Mouse (Mus musculus) frontal cortex, postnatal 36 days (tissue): ENCODE results near the gene Nupl1.

Experiments
- DNase-seq, 2 experiments: peaks; one replicate each; pipeline ENCODE4 v3.0.0; 2022; ENCODE audit warnings: low spot score in 2 of 2

Gene Nupl1

GRCm38 (mm10) chr14:60238551-60238950 lies 12.7 kb downstream of the Nupl1 start:
- DNase-seq = no peak

GRCm38 (mm10) chr14:60219886-60220285 lies 31.3 kb downstream of the Nupl1 start:
- no peak for DNase-seq

GRCm38 (mm10) chr14:60217616-60218015 lies 33.6 kb downstream of the Nupl1 start:
- DNase-seq = no peak

GRCm38 (mm10) chr14:60216125-60216524 lies 35.1 kb downstream of the Nupl1 start:
- DNase-seq = no peak

- no peak for DNase-seq
Observed at GRCm38 (mm10) chr14:60215000-60215399, 36.2 kb downstream of the Nupl1 start.

- no peak for DNase-seq
Observed at GRCm38 (mm10) chr14:60214040-60214439, 37.2 kb downstream of the Nupl1 start.

GRCm38 (mm10) chr14:60209166-60209565 lies 42.1 kb downstream of the Nupl1 start:
- no peak for DNase-seq

GRCm38 (mm10) chr14:60204993-60205392 lies 46.2 kb downstream of the Nupl1 start:
- no peak for DNase-seq

- peak; percentile 23 to 47 for DNase-seq
Observed at GRCm38 (mm10) chr14:60196884-60197283, 54.3 kb downstream of the Nupl1 start, which contains the start of gene Atp8a2. Gene Atp8a2, minus strand, starts transcription at chr14:60197179.

- no peak for DNase-seq
Observed at GRCm38 (mm10) chr14:60195999-60196398, 55.2 kb downstream of the Nupl1 start.

GRCm38 (mm10) chr14:60194606-60195005 lies 56.6 kb downstream of the Nupl1 start:
- no peak for DNase-seq

GRCm38 (mm10) chr14:60189771-60190170 lies 61.5 kb downstream of the Nupl1 start:
- no peak for DNase-seq

GRCm38 (mm10) chr14:60188201-60188825 lies 62.9 kb downstream of the Nupl1 start:
- DNase-seq = peak; percentile 49 to 63

GRCm38 (mm10) chr14:60181306-60181705 lies 69.9 kb downstream of the Nupl1 start:
- DNase-seq = no peak

- no peak for DNase-seq
Observed at GRCm38 (mm10) chr14:60178571-60178955, 72.7 kb downstream of the Nupl1 start.

- DNase-seq = peak; percentile 19 to 52
Observed at GRCm38 (mm10) chr14:60177614-60178570, 73.3 kb downstream of the Nupl1 start.

- peak; percentile 57 to 70 for DNase-seq
Observed at GRCm38 (mm10) chr14:60176891-60177613, 74.2 kb downstream of the Nupl1 start.

- no peak for DNase-seq
Observed at GRCm38 (mm10) chr14:60176469-60176890, 74.8 kb downstream of the Nupl1 start.

- DNase-seq = no peak
Observed at GRCm38 (mm10) chr14:60172286-60173055, 78.8 kb downstream of the Nupl1 start.

GRCm38 (mm10) chr14:60170845-60171610 lies 80.2 kb downstream of the Nupl1 start:
- no peak for DNase-seq

- no peak for DNase-seq
Observed at GRCm38 (mm10) chr14:60163367-60163766, 87.9 kb downstream of the Nupl1 start.
